Mouse (Mus musculus) limb, embryonic 14.5 days (tissue): ENCODE measurements around the gene Zc3h10. TPM values are rescaled to one million over a fixed set of nuclear protein-coding genes. Genes with fewer than 3 reads are reported as not detected.
"Not testable (repeated sequence)": the region's sequence is repeated elsewhere in the genome, so short reads cannot be mapped to it uniquely, and the experiment has no call there.

ENCODE experiments used
- ATAC-seq: fragments of 200-750 bp; cut with Nextera tagmentation; 2 replicates; pipeline ENCODE4 v1.8.0; 2017; ENCODE audit warnings: low read depth, moderate number of reproducible peaks, moderate TSS enrichment; ENCODE audit not compliant: low FRiP score
- DNase-seq: peaks from one replicate; pipeline ENCODE4 v3.0.0-alpha.2; 2015; ENCODE audit warnings: low spot score
- H3K27ac ChIP-seq: fragments of 300-500 bp; sonication (generic); replicated peaks from 2 replicates; pipeline ENCODE4 v1.5.1; 2014; ENCODE audit warnings: low read depth, mild to moderate bottlenecking, low read length, moderate library complexity, mixed read lengths
- H3K27me3 ChIP-seq: fragments of 300-500 bp; sonication (generic); 2 replicates; pipeline ENCODE4 v1.6.1; 2014; ENCODE audit warnings: low read length, mixed read lengths; ENCODE audit not compliant: control insufficient read depth, insufficient read depth
- H3K36me3 ChIP-seq: fragments of 300-500 bp; sonication (generic); 2 replicates; pipeline ENCODE4 v1.6.1; 2014; ENCODE audit warnings: mild to moderate bottlenecking, low read length, moderate library complexity, mixed read lengths; ENCODE audit not compliant: control insufficient read depth, insufficient read depth
- H3K4me1 ChIP-seq: fragments of 300-500 bp; sonication (generic); 2 replicates; pipeline ENCODE4 v1.6.1; 2014; ENCODE audit warnings: antibody characterized with exemption, low read length, mixed read lengths; ENCODE audit not compliant: control insufficient read depth, insufficient read depth
- H3K4me2 ChIP-seq: fragments of 300-500 bp; sonication (generic); replicated peaks from 2 replicates; pipeline ENCODE4 v1.6.1; 2014; ENCODE audit warnings: low read depth, mild to moderate bottlenecking, low read length, moderate library complexity; ENCODE audit not compliant: severe bottlenecking
- H3K4me3 ChIP-seq: fragments of 300-500 bp; sonication (generic); replicated peaks from 2 replicates; pipeline ENCODE4 v1.5.1; 2014; ENCODE audit warnings: low read length
- H3K9ac ChIP-seq: fragments of 300-500 bp; sonication (generic); 2 replicates; pipeline ENCODE4 v1.6.1; 2014; ENCODE audit warnings: mild to moderate bottlenecking, low read depth, low read length, moderate library complexity; ENCODE audit not compliant: severe bottlenecking
- H3K9me3 ChIP-seq: fragments of 300-500 bp; sonication (generic); 2 replicates; pipeline ENCODE4 v1.6.1; 2016; ENCODE audit warnings: low read length; ENCODE audit not compliant: control insufficient read depth
- POLR2A ChIP-seq: fragments of 200-500 bp; IDR thresholded peaks from 2 replicates; pipeline ENCODE4 v1.8.0; 2012; ENCODE audit warnings: inconsistent platforms, mild to moderate bottlenecking, moderate library complexity, borderline replicate concordance; ENCODE audit not compliant: insufficient read depth, insufficient read length; ENCODE audit errors: extremely low read depth
- WGBS: fragments of 180-500 bp; shearing (Covaris S2); extraction: QIAGEN DNeasy Blood & Tissue Kit; methylation state at CpG from one replicate; pipeline ENCODE4 v1.1.7; 2014; 5-methylcytosine and 5-hydroxymethylcytosine counted together
- polyA plus RNA-seq, 2 experiments: library from polyadenylated mRNA; depleted of rRNA in 1 of 2; stranded (reverse) in 1 of 2; unstranded in 1 of 2; fragments of >200 nt; fragmentation: Nextera tagmentation in 1 of 2; extraction: Ambion mirVana in 1 of 2; gene quantifications; 2 replicates each; pipeline versions ENCODE4 v1.2.1 to v1.2.3; 2012 to 2014

The Zc3h10 gene
- polyA plus RNA-seq, 2 experiments = 14.5 to 15.2 TPM

GRCm38 (mm10) chr10:128549682-128550057, 2.1 kb upstream of the Zc3h10 start:
- H3K27ac ChIP-seq, ATAC-seq, H3K9me3 ChIP-seq, H3K36me3 ChIP-seq, H3K27me3 ChIP-seq, DNase-seq, H3K9ac ChIP-seq, H3K4me3 ChIP-seq, H3K4me2 ChIP-seq, H3K4me1 ChIP-seq: not testable (repeated sequence)
- WGBS = 76% methylated on average over 6 of the region's 6 CpGs

GRCm38 (mm10) chr10:128548947-128549681, 1.5 kb upstream of the Zc3h10 start, which contains the start of gene Rpl41:
Rpl41 (minus strand) TSS chr10:128549305.
- peak within 1 kb of the TSS; percentile 67 for H3K4me2 ChIP-seq
- peak within 1 kb of the TSS; percentile 86 for H3K4me3 ChIP-seq
- TF ChIP-seq POLR2A = peak; percentile 99; the same call in 1 of the 2 replicates
- H3K4me1 ChIP-seq = peaks cover 6% of the 10 kb centered on the region; the same call in 1 of the 2 replicates
- no peaks in the 10 kb centered on the region for H3K9me3 ChIP-seq
- DNase-seq = peak; percentile 99
- peak within 1 kb of the TSS; percentile 97 for H3K27ac ChIP-seq
- H3K36me3 ChIP-seq = peaks cover 15% of the 10 kb centered on the region
- peak within 1 kb of the TSS; percentile 93 for H3K9ac ChIP-seq
- H3K27me3 ChIP-seq = no peaks in the 10 kb centered on the region
- peak; percentile 90 for ATAC-seq
- WGBS = under 1% methylated on average over 31 of the region's 31 CpGs

- DNase-seq, H3K27me3 ChIP-seq, ATAC-seq: not testable (repeated sequence)
Measured at GRCm38 (mm10) chr10:128548051-128548791, 647 bp upstream of the Zc3h10 start.

GRCm38 (mm10) chr10:128546787-128547186, 787 bp downstream of the Zc3h10 start:
- H3K36me3 ChIP-seq = peaks cover 34% of the 10 kb centered on the region
- peak overlapping the region; percentile 86 for H3K4me3 ChIP-seq
- H3K9ac ChIP-seq = peak overlapping the region; percentile 65
- peak overlapping the region; percentile 67 for H3K4me2 ChIP-seq
- H3K27ac ChIP-seq = peak overlapping the region; percentile 86
- 17% methylated on average over 7 of the region's 7 CpGs for WGBS
- ATAC-seq = no peak
- H3K4me1 ChIP-seq = peaks cover 6% of the 10 kb centered on the region; the same call in 1 of the 2 replicates
- TF ChIP-seq POLR2A = no peak
- DNase-seq = no peak
- H3K9me3 ChIP-seq = no peaks in the 10 kb centered on the region
- H3K27me3 ChIP-seq = no peaks in the 10 kb centered on the region

More at GRCm38 (mm10) chr10:128548051-128548791, 647 bp upstream of the Zc3h10 start:
- peak overlapping the region; percentile 97 for H3K27ac ChIP-seq
- peak overlapping the region; percentile 67 for H3K4me2 ChIP-seq
- peaks cover 24% of the 10 kb centered on the region for H3K36me3 ChIP-seq
- peak overlapping the region; percentile 93 for H3K9ac ChIP-seq
- H3K4me1 ChIP-seq, H3K9me3 ChIP-seq: not testable (repeated sequence)
- peak overlapping the region; percentile 86 for H3K4me3 ChIP-seq
- under 1% methylated on average over 20 of the region's 30 CpGs for WGBS

- Histone ChIP-seq H3K4me3 (peak overlapping the region; percentile 86), H3K9ac (peak overlapping the region; percentile 65; the same call in 1 of the 2 replicates), H3K27ac (0 out of 2 replicates have a peak overlapping the region, but pooled peaks have one; percentile 86), H3K27me3 (no peaks in the 10 kb centered on the region), H3K4me2 (peak overlapping the region; percentile 67), H3K36me3 (peaks cover 34% of the 10 kb centered on the region), H3K9me3 (no peaks in the 10 kb centered on the region), H3K4me1 (peaks cover 6% of the 10 kb centered on the region; the same call in 1 of the 2 replicates)
- DNase-seq (peak; percentile 81), ATAC-seq (no peak)
- WGBS = 15% methylated on average over 4 of the region's 4 CpGs
- no peak for TF ChIP-seq POLR2A
Measured at GRCm38 (mm10) chr10:128546361-128546760, 1.2 kb downstream of the Zc3h10 start.
